Mouse (Mus musculus) hindbrain, embryonic 10.5 days (tissue): Measurements from ENCODE around the gene Rbms3. TPM values are rescaled to one million over a fixed set of nuclear protein-coding genes. Genes with fewer than 3 reads are reported as not detected.

Experiments
- DNase-seq: peaks from one replicate; pipeline ENCODE4 v3.0.0-alpha.2; 2017; ENCODE audit warnings: low spot score
- H3K27ac ChIP-seq: fragments of 300-500 bp; sonication (generic); 2 replicates; pipeline ENCODE4 v1.5.1; 2016; ENCODE audit warnings: mild to moderate bottlenecking, moderate library complexity
- H3K27me3 ChIP-seq: fragments of 300-500 bp; sonication (generic); 2 replicates; pipeline ENCODE4 v1.6.1; 2016; ENCODE audit warnings: mild to moderate bottlenecking; ENCODE audit not compliant: poor library complexity, insufficient read depth, severe bottlenecking
- H3K36me3 ChIP-seq: fragments of 300-500 bp; sonication (generic); 2 replicates; pipeline ENCODE4 v1.6.1; 2016; ENCODE audit warnings: mild to moderate bottlenecking, moderate library complexity
- H3K4me1 ChIP-seq: fragments of 300-500 bp; sonication (generic); replicated peaks from 2 replicates; pipeline ENCODE4 v1.6.1; 2016; ENCODE audit warnings: mild to moderate bottlenecking
- H3K4me3 ChIP-seq: fragments of 300-500 bp; sonication (generic); 2 replicates; pipeline ENCODE4 v1.5.1; 2016; ENCODE audit warnings: mild to moderate bottlenecking, moderate library complexity
- H3K9me3 ChIP-seq: fragments of 300-500 bp; sonication (generic); 2 replicates; pipeline ENCODE4 v1.6.1; 2016; ENCODE audit warnings: mild to moderate bottlenecking, moderate library complexity
- WGBS: fragments of 180-500 bp; shearing (Covaris S2); methylation state at CpG from one replicate; pipeline ENCODE4 v1.1.7; 2016; 5-methylcytosine and 5-hydroxymethylcytosine counted together
- polyA plus RNA-seq: library from polyadenylated mRNA; unstranded; fragments of >200 nt; fragmentation: Nextera tagmentation; extraction: Ambion mirVana; gene quantifications from 2 replicates; pipeline ENCODE4 v1.2.1, GENCODE M21; 2016

The Rbms3 gene
- polyA plus RNA-seq: 17.7 and 22.1 TPM in 2 replicates

DNA sequence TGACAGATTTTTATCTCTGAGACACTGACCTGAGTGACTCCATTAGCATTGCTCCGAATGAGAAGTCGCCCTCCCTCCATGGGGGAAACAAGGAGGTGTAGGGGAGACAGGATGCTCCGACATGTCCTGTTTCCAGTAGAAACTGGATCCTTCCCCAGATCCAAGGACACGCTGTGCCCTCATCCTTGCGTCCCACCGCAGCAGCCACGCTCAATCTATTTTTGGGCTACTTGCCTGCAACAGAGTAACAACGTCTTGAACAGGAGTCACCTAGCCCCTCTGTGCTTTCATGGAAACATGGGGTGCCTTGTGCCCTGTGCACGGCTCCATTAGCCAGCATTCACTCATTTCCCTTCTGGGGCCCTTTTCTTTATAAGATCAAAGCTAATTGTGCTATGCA is at the start of gene Rbms3:
TSS of gene Rbms3 (minus strand) at position 143 of the 400 bp plus-strand sequence.
- Histone ChIP-seq H3K4me3 (no peak within 1 kb of the TSS), H3K9me3 (no peaks in the 10 kb centered on the region), H3K4me1 (peaks cover 17% of the 10 kb centered on the region), H3K36me3 (no peaks in the 10 kb centered on the region), H3K27me3 (peaks cover 12% of the 10 kb centered on the region), H3K27ac (no peak within 1 kb of the TSS)
- no peak for DNase-seq
- WGBS: 67% methylated on average over 9 of the region's 9 CpGs

- H3K9me3 ChIP-seq: no peaks in the 10 kb centered on the region; the same call in 1 of the 2 replicates
- H3K36me3 ChIP-seq: no peaks in the 10 kb centered on the region
- DNase-seq: no peak
- H3K27ac ChIP-seq: no peak overlapping the region
- 87% methylated on average over 5 of the region's 5 CpGs for WGBS
- no peaks in the 10 kb centered on the region for H3K27me3 ChIP-seq
- no peaks in the 10 kb centered on the region for H3K4me1 ChIP-seq
- no peak overlapping the region for H3K4me3 ChIP-seq
These were observed 43.6 kb upstream of the Rbms3 start for GRCm38 (mm10) chr9:117673311-117673710.

GRCm38 (mm10) chr9:117654626-117655025 is 24.9 kb upstream of the Rbms3 start:
- no peak overlapping the region for H3K4me3 ChIP-seq
- 92% methylated on average over 2 of the region's 2 CpGs for WGBS
- H3K27me3 ChIP-seq: no peaks in the 10 kb centered on the region
- H3K4me1 ChIP-seq: no peaks in the 10 kb centered on the region
- H3K36me3 ChIP-seq: no peaks in the 10 kb centered on the region
- no peak overlapping the region for H3K27ac ChIP-seq
- DNase-seq: no peak
- H3K9me3 ChIP-seq: no peaks in the 10 kb centered on the region

- no peak for DNase-seq
- 77% methylated on average over 5 of the region's 5 CpGs for WGBS
These were observed 23.9 kb upstream of the Rbms3 start for GRCm38 (mm10) chr9:117653641-117654040.

DNA sequence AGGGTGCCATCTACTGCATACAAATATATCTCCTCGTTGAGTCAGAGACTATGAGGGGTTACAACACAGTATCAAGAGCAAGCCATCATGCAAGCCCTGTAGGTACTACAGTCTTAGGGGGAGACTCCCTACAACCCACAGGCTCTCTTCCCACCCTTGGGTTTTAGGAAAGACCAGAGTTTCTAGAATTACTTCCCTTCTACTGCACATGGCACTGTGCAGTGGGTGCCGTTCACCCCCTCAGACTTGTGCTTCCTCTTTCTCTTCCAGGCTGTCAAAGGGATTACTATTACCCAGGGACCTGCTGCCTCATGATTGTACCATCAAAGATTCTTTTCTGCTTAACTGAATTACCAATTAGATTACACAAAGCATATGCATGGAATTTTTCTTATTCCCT is 16.4 kb upstream of the Rbms3 start:
- no peak for DNase-seq
- WGBS: 88% methylated on average over 2 of the region's 2 CpGs
- Histone ChIP-seq H3K9me3 (no peaks in the 10 kb centered on the region), H3K4me1 (no peaks in the 10 kb centered on the region), H3K36me3 (no peaks in the 10 kb centered on the region), H3K27me3 (no peaks in the 10 kb centered on the region), H3K4me3 (no peak overlapping the region), H3K27ac (no peak overlapping the region)

More at GRCm38 (mm10) chr9:117653641-117654040, 23.9 kb upstream of the Rbms3 start:
- no peaks in the 10 kb centered on the region for H3K36me3 ChIP-seq
- H3K9me3 ChIP-seq: no peaks in the 10 kb centered on the region
- no peaks in the 10 kb centered on the region for H3K4me1 ChIP-seq
- H3K27me3 ChIP-seq: no peaks in the 10 kb centered on the region
- H3K4me3 ChIP-seq: no peak overlapping the region
- H3K27ac ChIP-seq: no peak overlapping the region

DNA sequence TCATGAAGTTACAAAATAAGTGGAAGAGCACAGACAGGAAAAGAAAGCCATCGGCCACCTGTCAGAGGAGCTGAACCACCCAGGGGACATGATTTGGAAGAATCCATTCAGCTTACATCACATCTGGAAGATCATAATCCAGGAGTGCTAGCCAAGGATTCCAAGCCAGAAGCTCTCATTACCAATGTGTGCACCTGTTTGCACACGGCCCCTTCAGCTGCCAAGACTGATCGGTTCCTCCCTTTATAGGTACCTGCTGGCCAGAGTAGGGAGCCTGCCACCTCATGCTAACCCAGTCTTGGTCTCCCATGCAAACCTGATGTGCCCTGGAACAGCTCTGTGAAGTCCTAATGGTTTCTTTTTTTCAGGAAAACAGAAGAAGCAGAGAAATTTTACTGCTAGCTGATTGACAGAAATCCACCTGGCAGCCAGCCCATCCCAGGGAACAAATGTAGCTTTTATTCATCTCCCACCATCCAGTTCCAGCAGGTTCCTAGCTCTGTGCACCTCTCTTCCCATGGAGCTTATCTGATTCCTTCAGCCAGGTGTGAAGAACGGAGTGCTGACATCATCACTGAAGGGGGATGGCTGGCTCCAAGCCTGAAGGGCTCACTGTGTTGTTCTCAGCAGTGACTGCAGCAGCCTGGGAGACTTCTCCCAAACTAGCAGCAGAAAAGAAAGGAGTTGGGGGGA is 11.5 kb upstream of the Rbms3 start:
- Histone ChIP-seq H3K27me3 (no peaks in the 10 kb centered on the region), H3K9me3 (no peaks in the 10 kb centered on the region), H3K27ac (no peak overlapping the region), H3K4me3 (no peak overlapping the region), H3K36me3 (no peaks in the 10 kb centered on the region), H3K4me1 (no peaks in the 10 kb centered on the region)
- 92% methylated on average over 4 of the region's 4 CpGs for WGBS
- no peak for DNase-seq

DNA sequence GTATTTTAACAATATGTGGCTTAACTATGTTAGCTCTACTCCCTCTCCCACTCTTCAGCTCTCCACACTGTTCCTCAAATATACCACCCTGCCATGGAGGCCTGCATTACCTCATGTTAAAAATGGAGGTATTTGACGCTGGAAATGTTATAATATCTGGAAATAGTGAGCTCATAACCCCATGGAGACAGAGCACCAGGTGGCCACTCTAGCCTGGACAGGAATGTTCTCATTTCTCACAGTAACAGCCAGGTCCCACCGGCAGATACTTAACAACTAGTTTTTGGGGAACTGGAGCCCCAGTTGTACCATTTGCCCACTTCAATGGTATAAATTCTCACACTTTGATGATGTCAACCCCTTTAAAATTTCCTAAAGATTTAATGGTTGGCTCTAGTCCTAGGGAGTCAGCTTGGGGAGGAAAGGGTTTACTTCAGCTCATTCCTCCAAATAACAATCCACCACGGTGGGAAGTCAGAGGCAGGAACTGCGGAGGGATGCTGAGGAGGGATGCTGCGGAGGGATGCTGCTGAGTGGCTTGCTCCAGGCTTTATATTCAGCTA is 9.0 kb upstream of the Rbms3 start:
- Histone ChIP-seq H3K27ac (no peak overlapping the region), H3K4me1 (no peaks in the 10 kb centered on the region), H3K9me3 (no peaks in the 10 kb centered on the region), H3K27me3 (no peaks in the 10 kb centered on the region), H3K4me3 (no peak overlapping the region), H3K36me3 (no peaks in the 10 kb centered on the region)
- no peak for DNase-seq
- 78% methylated on average over 5 of the region's 5 CpGs for WGBS

- Histone ChIP-seq H3K4me3 (no peak overlapping the region), H3K27me3 (peaks cover 7% of the 10 kb centered on the region; the same call in 1 of the 2 replicates), H3K27ac (no peak overlapping the region), H3K4me1 (peaks cover 4% of the 10 kb centered on the region; the same call in 1 of the 2 replicates), H3K36me3 (no peaks in the 10 kb centered on the region), H3K9me3 (no peaks in the 10 kb centered on the region)
- 79% methylated on average over 8 of the region's 8 CpGs for WGBS
- DNase-seq: no peak
These were observed 6.8 kb upstream of the Rbms3 start for GRCm38 (mm10) chr9:117636492-117636891.

- no peak overlapping the region for H3K27ac ChIP-seq
- H3K9me3 ChIP-seq: peaks cover 2% of the 10 kb centered on the region; the same call in 1 of the 2 replicates
- H3K4me3 ChIP-seq: no peak overlapping the region
- no peaks in the 10 kb centered on the region for H3K36me3 ChIP-seq
- peaks cover 8% of the 10 kb centered on the region; the same call in 1 of the 2 replicates for H3K27me3 ChIP-seq
- H3K4me1 ChIP-seq: peaks cover 14% of the 10 kb centered on the region
- no peak for DNase-seq
These were observed 2.5 kb downstream of the Rbms3 start for GRCm38 (mm10) chr9:117627173-117627572.

- 84% methylated on average over 5 of the region's 5 CpGs for WGBS
- Histone ChIP-seq H3K36me3 (no peaks in the 10 kb centered on the region), H3K27me3 (no peaks in the 10 kb centered on the region), H3K27ac (no peak overlapping the region), H3K4me1 (no peaks in the 10 kb centered on the region), H3K9me3 (no peaks in the 10 kb centered on the region), H3K4me3 (no peak overlapping the region)
- no peak for DNase-seq
These were observed 28.9 kb downstream of the Rbms3 start for GRCm38 (mm10) chr9:117600781-117601180.

GRCm38 (mm10) chr9:117599341-117599740 is 30.4 kb downstream of the Rbms3 start:
- Histone ChIP-seq H3K9me3 (no peaks in the 10 kb centered on the region), H3K27ac (no peak overlapping the region), H3K36me3 (no peaks in the 10 kb centered on the region), H3K27me3 (no peaks in the 10 kb centered on the region), H3K4me1 (no peaks in the 10 kb centered on the region), H3K4me3 (no peak overlapping the region)
- no peak for DNase-seq
- 94% methylated on average over 9 of the region's 9 CpGs for WGBS

- H3K4me1 ChIP-seq: no peaks in the 10 kb centered on the region
- no peaks in the 10 kb centered on the region for H3K27me3 ChIP-seq
- no peaks in the 10 kb centered on the region for H3K36me3 ChIP-seq
- DNase-seq: no peak
- no peak overlapping the region for H3K4me3 ChIP-seq
- 60% methylated on average over 5 of the region's 5 CpGs for WGBS
- H3K9me3 ChIP-seq: no peaks in the 10 kb centered on the region
- no peak overlapping the region for H3K27ac ChIP-seq
These were observed 33.6 kb downstream of the Rbms3 start for GRCm38 (mm10) chr9:117596162-117596561.

GRCm38 (mm10) chr9:117585345-117585744 is 44.4 kb downstream of the Rbms3 start:
- Histone ChIP-seq H3K4me1 (no peaks in the 10 kb centered on the region), H3K9me3 (peaks cover 6% of the 10 kb centered on the region; the same call in 1 of the 2 replicates), H3K4me3 (no peak overlapping the region), H3K36me3 (no peaks in the 10 kb centered on the region), H3K27ac (no peak overlapping the region), H3K27me3 (no peaks in the 10 kb centered on the region)
- no peak for DNase-seq
- WGBS: 90% methylated on average over 6 of the region's 6 CpGs
